Mouse (Mus musculus): ENCODE data around the gene Gal.

DNA sequence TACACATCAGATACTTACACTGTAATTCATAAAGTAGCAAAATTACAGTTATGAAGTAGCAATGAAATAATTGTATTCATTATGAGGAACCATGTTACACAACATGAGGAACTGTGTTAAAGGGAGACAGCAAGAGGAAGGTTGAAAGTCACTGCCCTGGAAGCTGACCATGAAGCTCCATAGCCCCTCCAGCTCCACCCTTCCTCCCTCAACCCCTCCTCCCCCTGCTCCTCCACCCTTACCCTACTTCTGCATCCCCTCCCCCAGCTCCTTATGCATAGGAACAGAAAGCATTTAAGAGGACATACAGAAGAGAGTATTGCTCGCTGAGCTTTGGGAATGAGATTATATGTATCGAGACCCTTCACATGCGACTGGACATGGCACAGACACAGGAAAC lies 35.7 kb downstream of the Gal start:
- TF ChIP-seq POLR2A (IDR thresholded peaks at IDR 0.05; ENCODE audit: low read depth, low read length) (no peak), CTCF (IDR thresholded peaks at IDR 0.05; ENCODE audit: borderline replicate concordance, insufficient read depth, low read length) (no peak)

Measured in embryonic fibroblast, embryonic 13.5 days (primary cell).